Mouse (Mus musculus): Measurements from ENCODE around the gene Kctd5.

GRCm38 (mm10) chr17:24021375-24022199, 51.7 kb downstream of the Kctd5 start:
- TF ChIP-seq CTCF (IDR thresholded peaks at IDR 0.05; ENCODE audit: low read depth, low read length) = no peak
- TF ChIP-seq POLR2AphosphoS5 (IDR thresholded peaks at IDR 0.05; ENCODE audit: insufficient replicate concordance, low read depth, low read length) = no peak
- no peak for TF ChIP-seq TAL1 (conservative IDR thresholded peaks at IDR 0.05; ENCODE audit: low read depth, low read length)
- no peak for TF ChIP-seq GATA1 (IDR thresholded peaks at IDR 0.05; ENCODE audit: borderline replicate concordance, low read length)
